Mouse (Mus musculus) stomach, adult 2 months (tissue): ENCODE results near the gene Olfr703. TPM values are rescaled to one million over a fixed set of nuclear protein-coding genes. Genes with fewer than 3 reads are reported as not detected.

ENCODE experiments used
- polyA plus RNA-seq: library from polyadenylated mRNA; depleted of rRNA; stranded (reverse); fragments of >200 nt; gene quantifications from 2 replicates; pipeline ENCODE4 v1.2.3, GENCODE M21; 2012; rRNA removed

The Olfr703 gene
- not detected in 2 replicates for polyA plus RNA-seq

DNA sequence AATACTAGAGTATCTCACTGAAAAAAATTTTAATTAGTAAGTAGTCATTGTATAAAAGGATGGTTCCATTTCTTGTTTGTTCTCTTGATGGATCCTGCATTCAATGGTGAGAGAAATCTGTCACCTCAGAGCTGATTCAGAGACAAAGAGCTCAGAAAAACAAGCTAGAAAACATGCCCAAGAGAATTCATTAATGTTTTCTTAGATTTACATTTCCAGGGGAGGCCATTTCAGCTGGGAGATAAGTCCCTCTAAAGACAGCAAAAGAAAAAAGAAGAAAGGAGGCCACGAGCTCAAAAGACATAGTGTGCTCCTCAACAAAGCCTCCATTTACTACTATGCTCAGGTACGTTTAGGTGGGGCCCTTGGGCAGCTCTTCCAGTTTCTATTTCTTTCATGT lies at the start of gene Olfr703:
TSS of gene Olfr703 (plus strand) at position 301 of the 400 bp plus-strand sequence.

DNA sequence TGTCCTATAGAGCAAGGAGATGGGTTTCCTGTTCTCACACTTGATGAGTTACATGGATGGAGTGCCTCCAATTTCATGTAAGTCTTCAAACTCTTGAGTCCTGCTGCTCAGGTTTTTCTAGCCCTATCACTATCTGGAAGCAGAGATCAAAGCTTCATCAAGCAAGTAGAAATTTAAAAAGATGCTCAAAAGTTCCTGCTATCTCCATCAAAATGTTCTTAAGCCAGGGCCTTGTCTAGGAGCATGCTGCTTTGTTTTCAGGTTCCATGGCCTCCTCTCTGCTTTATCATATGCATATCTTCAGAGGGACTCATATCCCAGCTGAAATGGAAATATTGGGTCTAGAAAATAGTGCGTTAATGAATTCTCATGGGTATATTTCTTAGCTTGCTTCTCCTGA lies 34.4 kb upstream of the Olfr703 start, which contains the start of gene Olfr700:
TSS of gene Olfr700 (minus strand) at position 101 of the 400 bp plus-strand sequence.

DNA sequence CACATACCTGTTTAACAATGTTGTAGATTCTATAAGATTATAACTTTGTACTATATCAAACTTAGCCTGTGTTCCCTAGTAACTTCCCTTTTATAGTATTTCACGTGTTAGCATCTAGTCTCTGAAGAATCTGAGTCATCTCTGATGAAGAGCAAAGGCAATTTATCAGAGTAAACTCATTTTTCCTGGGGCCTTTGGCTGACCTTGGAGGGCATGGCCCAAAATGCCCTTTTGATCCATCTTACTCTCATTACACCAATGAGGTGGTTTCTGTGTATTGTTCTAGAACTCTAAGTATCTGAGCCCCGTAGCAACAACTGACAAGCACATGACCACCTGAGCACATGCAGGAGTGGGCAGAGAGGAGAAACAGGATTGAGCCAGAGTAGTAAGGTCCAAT lies 29.3 kb upstream of the Olfr703 start, which contains the start of gene Olfr701:
TSS of gene Olfr701 (plus strand) at position 301 of the 400 bp plus-strand sequence.

DNA sequence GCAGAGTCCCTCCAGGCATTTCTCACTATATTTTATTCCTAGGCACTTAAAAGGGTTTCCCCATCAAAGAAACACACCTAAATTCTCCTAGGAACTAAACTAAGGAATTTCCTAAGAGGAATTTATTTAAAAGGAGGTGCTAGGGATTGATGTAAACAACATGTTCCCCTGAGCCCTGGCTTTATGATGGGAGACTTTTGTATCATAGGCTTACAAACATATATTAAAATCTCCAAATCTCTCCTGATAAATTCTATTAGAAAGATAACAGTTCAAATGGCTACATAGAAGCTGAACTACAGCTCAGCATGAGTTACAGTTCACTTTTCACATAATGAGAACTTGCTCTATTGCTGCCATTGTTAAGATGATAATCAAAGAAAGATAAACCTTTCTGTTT lies 9.4 kb upstream of the Olfr703 start, which contains the start of gene Olfr702:
TSS of gene Olfr702 (minus strand) at position 101 of the 400 bp plus-strand sequence.

DNA sequence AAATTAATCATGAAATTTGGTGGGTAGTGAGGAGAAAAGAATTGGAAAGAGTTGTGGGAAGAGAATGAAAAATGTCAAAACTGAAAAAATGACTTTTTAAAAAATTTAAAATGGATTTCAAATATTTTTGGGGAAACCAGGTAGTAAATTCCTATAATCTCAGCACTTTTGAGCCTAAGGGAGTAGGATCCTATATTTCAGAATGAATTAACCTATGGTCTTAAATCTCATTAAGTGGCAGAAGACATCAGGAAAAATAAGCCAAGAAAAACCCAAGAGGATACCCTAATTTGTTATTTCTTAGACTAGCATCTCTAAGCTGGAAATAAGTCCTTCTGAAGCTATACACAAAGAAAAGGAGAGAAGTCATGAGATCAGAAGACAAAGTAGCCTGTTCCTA lies 19.7 kb downstream of the Olfr703 start, which contains the start of gene Olfr704:
TSS of gene Olfr704 (plus strand) at position 301 of the 400 bp plus-strand sequence.

DNA sequence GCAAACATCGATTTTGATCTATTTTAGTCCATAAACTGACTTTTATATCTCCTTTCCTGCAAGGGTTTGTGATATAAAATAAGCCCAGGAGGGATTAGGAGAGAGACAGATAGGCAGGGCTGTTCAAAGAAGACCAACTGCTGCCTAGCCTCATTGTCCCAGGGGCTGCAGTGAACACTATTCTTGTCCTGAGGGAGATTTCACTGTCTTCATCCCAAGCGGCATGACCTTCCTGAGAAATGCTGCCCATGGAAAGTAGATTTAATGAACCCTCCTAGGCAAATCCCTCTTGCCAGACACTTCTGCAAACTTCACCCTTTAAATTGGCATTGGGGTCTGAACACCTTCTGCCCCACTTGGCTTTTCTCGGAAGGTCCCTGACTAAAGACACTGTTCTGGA lies 33.6 kb downstream of the Olfr703 start, which contains the start of gene Olfr705:
TSS of gene Olfr705 (minus strand) at position 101 of the 400 bp plus-strand sequence.

DNA sequence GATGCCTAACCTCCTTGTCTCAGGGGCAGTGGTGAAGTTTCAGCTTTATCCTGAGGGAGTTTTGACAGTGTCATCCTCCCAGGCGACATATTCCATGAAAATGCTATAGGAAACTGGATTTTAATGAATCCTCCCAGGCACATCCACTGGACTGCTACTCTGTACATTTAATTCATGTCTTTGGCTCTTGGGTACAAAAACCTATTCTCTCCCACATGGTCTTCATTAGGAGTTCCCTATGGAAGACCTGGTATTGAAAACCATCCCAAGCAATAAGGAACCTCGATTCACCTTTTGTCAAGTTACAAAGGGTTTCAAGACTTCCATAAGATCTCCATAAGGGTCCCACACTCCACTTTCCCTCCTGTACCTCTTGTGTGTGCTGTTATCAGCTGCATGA lies 44.9 kb downstream of the Olfr703 start, which contains the start of gene Olfr706:
TSS of gene Olfr706 (minus strand) at position 101 of the 400 bp plus-strand sequence.

Other genes with a start within 250 kb of the Olfr703 start
- not detected in 2 replicates for gene Olfr693, start 162.8 kb upstream of the Olfr703 start, polyA plus RNA-seq
- gene Olfr694, start 151.5 kb upstream of the Olfr703 start, polyA plus RNA-seq: not detected in 2 replicates
- gene Olfr695, start 127.0 kb upstream of the Olfr703 start, polyA plus RNA-seq: not detected in 2 replicates
- gene Olfr697, start 100.9 kb upstream of the Olfr703 start, polyA plus RNA-seq: not detected in 2 replicates
- not detected in 2 replicates for gene Olfr698, start 88.0 kb upstream of the Olfr703 start, polyA plus RNA-seq
- gene Olfr699, start 50.2 kb upstream of the Olfr703 start, polyA plus RNA-seq: not detected in 2 replicates
- not detected in 2 replicates for gene Olfr700, start 34.5 kb upstream of the Olfr703 start, polyA plus RNA-seq
- gene Olfr701, start 29.2 kb upstream of the Olfr703 start, polyA plus RNA-seq: not detected in 2 replicates
- gene Olfr702, start 9.5 kb upstream of the Olfr703 start, polyA plus RNA-seq: not detected in 2 replicates
- not detected in 2 replicates for gene Olfr704, start 19.8 kb downstream of the Olfr703 start, polyA plus RNA-seq
- gene Olfr705, start 33.5 kb downstream of the Olfr703 start, polyA plus RNA-seq: not detected in 2 replicates
- gene Olfr706, start 44.8 kb downstream of the Olfr703 start, polyA plus RNA-seq: not detected in 2 replicates
- not detected in 2 replicates for gene Olfr707, start 57.9 kb downstream of the Olfr703 start, polyA plus RNA-seq
- not detected in 2 replicates for gene Olfr1532-ps1, start 64.6 kb downstream of the Olfr703 start, polyA plus RNA-seq
- gene Olfr709-ps1, start 88.9 kb downstream of the Olfr703 start, polyA plus RNA-seq: not detected in 2 replicates
- not detected in 2 replicates for gene Olfr710, start 105.0 kb downstream of the Olfr703 start, polyA plus RNA-seq
- not detected in 2 replicates for gene Olfr6, start 120.6 kb downstream of the Olfr703 start, polyA plus RNA-seq
- not detected in 2 replicates for gene Olfr711, start 132.1 kb downstream of the Olfr703 start, polyA plus RNA-seq
- gene Olfr2, start 162.7 kb downstream of the Olfr703 start, polyA plus RNA-seq: not detected in 2 replicates
- gene Olfr713, start 187.8 kb downstream of the Olfr703 start, polyA plus RNA-seq: not detected in 2 replicates
- gene Olfr714, start 227.6 kb downstream of the Olfr703 start, polyA plus RNA-seq: not detected in 2 replicates
- not detected in 2 replicates for gene Olfr17, start 249.9 kb downstream of the Olfr703 start, polyA plus RNA-seq